Mouse (Mus musculus): Measurements from ENCODE around the gene Ear6. TPM values are rescaled to one million over a fixed set of nuclear protein-coding genes. Genes with fewer than 3 reads are reported as not detected.

Gene Ear6
- polyA plus RNA-seq, 1 experiment from 2014 or later: not detected

DNA sequence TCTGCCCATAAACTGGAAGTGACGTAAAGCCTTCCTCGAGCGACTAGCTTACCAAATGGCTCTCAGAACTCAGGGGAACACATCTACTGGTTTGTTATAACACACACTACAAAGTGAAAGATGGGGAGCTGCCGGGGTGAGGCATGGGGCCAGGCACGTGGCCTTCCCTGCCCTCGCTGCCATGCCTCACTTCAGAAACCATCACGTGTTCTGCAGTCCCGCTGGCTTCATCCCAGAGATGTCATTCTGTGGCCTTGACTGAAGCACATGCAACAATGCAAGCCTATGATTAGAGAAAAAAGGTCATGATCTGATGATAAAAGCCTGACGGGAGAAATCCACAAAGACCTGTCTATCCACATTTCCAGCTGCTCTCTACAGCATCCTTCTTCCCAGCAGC lies 18.2 kb downstream of the Ear6 start:
- H3K4me1 ChIP-seq (replicated peaks): no peaks in the 10 kb centered on the region
- no peak overlapping the region for H3K9ac ChIP-seq (replicated peaks)
- WGBS: 76% methylated on average over 9 of the region's 9 CpGs
- no peak overlapping the region for H3K4me2 ChIP-seq (replicated peaks)
- ATAC-seq: no peak
- H3K4me3 ChIP-seq (replicated peaks): no peak overlapping the region
- no peak overlapping the region for H3K27ac ChIP-seq
- no peaks in the 10 kb centered on the region for H3K9me3 ChIP-seq
- H3K36me3 ChIP-seq: no peaks in the 10 kb centered on the region
- no peaks in the 10 kb centered on the region for H3K27me3 ChIP-seq

DNA sequence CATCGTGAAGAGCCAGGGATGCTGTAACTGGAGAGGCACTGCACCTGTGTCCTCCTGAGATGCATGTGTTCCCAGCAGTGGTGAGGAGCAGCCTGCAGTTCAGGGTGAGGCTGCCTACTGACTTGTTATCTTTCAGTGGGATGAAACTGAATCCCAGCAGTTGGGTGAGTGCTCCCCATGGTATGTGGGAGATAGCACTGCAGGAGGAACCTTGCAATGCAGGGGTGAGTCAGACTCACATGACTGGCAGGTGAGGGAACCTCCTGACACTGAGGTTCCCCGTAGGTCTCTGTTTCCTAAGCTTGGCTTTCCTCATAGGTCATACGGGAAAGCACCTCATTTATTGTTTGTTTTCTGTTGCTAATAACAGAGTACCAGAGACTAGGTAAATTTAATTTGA lies 24.0 kb downstream of the Ear6 start:
- no peak overlapping the region for H3K4me2 ChIP-seq (replicated peaks)
- no peak overlapping the region for H3K27ac ChIP-seq
- WGBS: 89% methylated on average over 3 of the region's 3 CpGs
- H3K36me3 ChIP-seq: no peaks in the 10 kb centered on the region
- no peak for ATAC-seq
- H3K9ac ChIP-seq (replicated peaks): no peak overlapping the region
- no peak overlapping the region for H3K4me3 ChIP-seq (replicated peaks)
- H3K9me3 ChIP-seq: no peaks in the 10 kb centered on the region
- H3K4me1 ChIP-seq (replicated peaks): no peaks in the 10 kb centered on the region
- no peaks in the 10 kb centered on the region for H3K27me3 ChIP-seq

DNA sequence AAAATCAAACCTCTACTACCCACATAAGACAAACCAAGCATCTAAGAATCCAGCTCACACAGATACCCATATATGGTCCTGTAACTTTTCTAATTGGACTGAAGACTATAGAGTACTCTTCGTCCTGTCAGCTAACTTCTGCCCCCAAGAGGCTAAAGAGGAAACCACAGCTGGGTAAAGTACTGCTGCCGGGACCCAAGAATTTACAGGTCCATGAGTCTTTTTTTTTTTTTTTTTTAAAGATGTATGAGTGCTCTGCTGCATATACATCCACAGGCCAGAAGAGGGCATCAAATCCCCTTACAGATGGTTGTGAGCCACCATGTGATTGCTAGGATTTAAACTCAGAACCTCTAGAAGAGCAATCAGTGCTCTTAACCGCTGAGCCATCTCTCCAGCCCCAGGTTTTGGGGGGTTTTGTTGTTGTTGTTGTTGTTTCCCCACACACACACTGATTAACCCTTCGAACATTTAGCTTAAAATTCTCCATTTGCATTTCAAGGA lies 30.1 kb downstream of the Ear6 start:
- H3K27ac ChIP-seq: peak overlapping the region; percentile 89
- WGBS: 1% methylated on average over 4 of the region's 4 CpGs
- peaks cover 20% of the 10 kb centered on the region for H3K36me3 ChIP-seq
- H3K4me3 ChIP-seq (replicated peaks): peak overlapping the region; percentile 81
- peak overlapping the region; percentile 88 for H3K4me2 ChIP-seq (replicated peaks)
- no peaks in the 10 kb centered on the region for H3K27me3 ChIP-seq
- peak; percentile 35 for ATAC-seq
- H3K9me3 ChIP-seq: no peaks in the 10 kb centered on the region
- H3K9ac ChIP-seq (replicated peaks): peak overlapping the region; percentile 60
- H3K4me1 ChIP-seq (replicated peaks): peaks cover 20% of the 10 kb centered on the region

DNA sequence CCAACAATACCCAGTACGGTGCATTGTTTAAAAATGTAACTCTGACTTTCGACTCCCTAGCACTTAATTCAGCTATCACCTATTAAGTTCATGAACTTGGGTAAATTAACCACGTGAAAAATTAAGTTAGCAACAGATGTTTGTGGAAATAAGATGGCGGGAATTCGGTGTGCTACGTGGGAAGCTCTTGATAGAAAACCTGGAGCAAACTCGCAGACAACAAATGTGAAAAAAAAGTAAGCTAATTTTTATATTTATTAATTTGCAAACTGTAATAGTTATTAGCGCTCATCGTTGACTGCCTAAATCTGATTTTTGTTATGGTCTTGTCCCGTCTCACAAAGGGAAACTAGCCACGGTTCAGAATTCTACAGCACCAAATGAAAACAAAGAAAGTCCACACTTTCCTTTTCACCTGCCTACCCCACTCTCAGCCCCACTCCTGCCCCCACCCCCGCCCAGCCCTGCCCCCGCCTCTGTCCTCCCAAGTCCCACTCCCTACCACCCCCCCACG lies 30.6 kb downstream of the Ear6 start:
- peak overlapping the region; percentile 60 for H3K9ac ChIP-seq (replicated peaks)
- H3K27ac ChIP-seq: peak overlapping the region; percentile 89
- WGBS: 1% methylated on average over 14 of the region's 14 CpGs
- no peaks in the 10 kb centered on the region for H3K27me3 ChIP-seq
- H3K4me1 ChIP-seq (replicated peaks): peaks cover 20% of the 10 kb centered on the region
- no peaks in the 10 kb centered on the region for H3K9me3 ChIP-seq
- ATAC-seq: peak; percentile 0
- peak overlapping the region; percentile 81 for H3K4me3 ChIP-seq (replicated peaks)
- peaks cover 25% of the 10 kb centered on the region for H3K36me3 ChIP-seq
- H3K4me2 ChIP-seq (replicated peaks): peak overlapping the region; percentile 88

DNA sequence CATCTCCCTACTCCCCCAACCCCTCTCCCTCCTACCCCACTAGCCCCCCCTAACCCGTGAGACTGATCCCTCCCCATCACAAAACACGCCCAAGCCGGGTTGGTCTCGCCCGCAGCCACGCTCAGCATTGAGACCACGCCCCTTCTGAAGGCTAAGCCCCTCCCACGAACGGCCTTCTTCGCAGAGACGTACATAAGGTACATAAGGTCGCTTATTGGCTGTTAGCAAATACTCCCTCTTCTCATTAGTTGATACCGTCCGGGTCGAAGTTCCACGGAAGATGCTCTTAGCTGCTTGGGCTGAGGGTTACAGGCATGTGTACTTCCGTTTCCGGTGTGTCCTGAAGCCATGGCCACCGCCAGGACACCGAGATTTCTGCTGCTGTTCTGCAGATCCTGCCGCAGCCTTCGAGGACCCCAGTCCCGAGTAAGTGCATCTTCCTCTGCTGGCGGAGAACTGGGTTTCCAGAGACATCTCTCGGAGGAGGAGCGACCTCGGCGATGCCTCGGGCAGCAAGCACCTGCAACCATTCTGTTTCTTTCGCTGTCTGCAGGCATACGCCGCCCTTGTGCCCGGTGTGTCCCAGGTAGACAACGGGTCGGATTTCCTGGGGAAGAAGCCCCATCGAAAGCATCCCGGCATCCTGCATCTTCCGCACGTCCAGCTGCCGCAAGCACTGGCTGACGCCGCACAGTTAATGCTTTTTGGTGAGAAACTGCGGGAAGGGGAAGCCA lies 31.3 kb downstream of the Ear6 start, which contains the start of gene Mettl17:
Gene Mettl17 (plus strand): TSS at position 245 of the 734 bp plus-strand sequence.
- Histone ChIP-seq H3K4me3 (replicated peaks) (peak within 1 kb of the TSS; percentile 81), H3K36me3 (peaks cover 32% of the 10 kb centered on the region), H3K9me3 (no peaks in the 10 kb centered on the region), H3K4me2 (replicated peaks) (peak within 1 kb of the TSS; percentile 88), H3K4me1 (replicated peaks) (peaks cover 20% of the 10 kb centered on the region), H3K27ac (peak within 1 kb of the TSS; percentile 89), H3K27me3 (no peaks in the 10 kb centered on the region), H3K9ac (replicated peaks) (peak within 1 kb of the TSS; percentile 88)
- ATAC-seq: peak; percentile 99
- WGBS: under 1% methylated on average over 43 of the region's 43 CpGs

DNA sequence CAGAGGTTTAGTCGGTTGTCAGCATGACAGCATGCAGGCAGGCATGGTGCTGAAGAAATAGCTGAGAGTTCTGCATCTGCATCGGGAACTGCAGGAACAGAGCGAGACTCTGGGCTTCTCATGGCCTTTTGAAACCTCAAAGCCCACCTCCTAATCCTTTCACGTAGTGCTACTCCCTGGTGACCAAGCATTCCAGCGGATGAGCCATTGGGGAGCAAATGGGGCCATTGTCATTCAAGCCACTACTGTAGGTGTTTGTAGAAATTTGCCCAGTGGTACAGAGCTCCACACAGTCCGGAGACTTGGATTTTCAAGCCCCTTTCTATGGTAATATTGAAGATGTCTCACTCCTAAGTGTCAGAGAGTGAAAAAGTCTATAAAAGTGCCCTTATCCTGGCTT lies 32.6 kb downstream of the Ear6 start:
- Histone ChIP-seq H3K27ac (no peak overlapping the region), H3K4me1 (replicated peaks) (peaks cover 20% of the 10 kb centered on the region), H3K36me3 (peaks cover 44% of the 10 kb centered on the region), H3K9ac (replicated peaks) (peak overlapping the region; percentile 88), H3K27me3 (no peaks in the 10 kb centered on the region), H3K4me3 (replicated peaks) (peak overlapping the region; percentile 81), H3K4me2 (replicated peaks) (peak overlapping the region; percentile 88), H3K9me3 (no peaks in the 10 kb centered on the region)
- ATAC-seq: no peak
- 38% methylated on average over 6 of the region's 6 CpGs for WGBS

DNA sequence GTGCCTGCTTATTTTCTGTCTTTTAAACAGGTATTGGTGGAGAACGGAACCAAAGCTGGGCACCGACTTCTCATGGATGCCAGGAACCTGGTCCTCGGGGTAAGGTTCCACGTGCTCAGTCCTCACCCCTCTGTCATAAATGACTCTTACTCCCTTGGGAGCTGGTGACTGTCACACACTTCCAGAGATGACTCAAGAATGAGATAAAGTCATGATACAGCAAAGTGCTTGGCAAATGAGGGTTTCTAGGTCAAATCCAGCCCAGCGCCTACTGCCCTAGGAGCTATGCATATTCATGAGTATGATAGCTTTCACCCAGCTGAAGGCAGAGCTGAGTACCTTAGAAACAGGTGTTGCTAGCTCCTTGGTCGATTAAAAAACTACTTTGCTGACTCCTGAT lies 36.3 kb downstream of the Ear6 start:
- H3K4me2 ChIP-seq (replicated peaks): no peak overlapping the region
- no peak overlapping the region for H3K9ac ChIP-seq (replicated peaks)
- peaks cover 17% of the 10 kb centered on the region for H3K4me1 ChIP-seq (replicated peaks)
- no peak for ATAC-seq
- H3K27ac ChIP-seq: no peak overlapping the region
- H3K4me3 ChIP-seq (replicated peaks): no peak overlapping the region
- no peaks in the 10 kb centered on the region for H3K27me3 ChIP-seq
- H3K36me3 ChIP-seq: peaks cover 74% of the 10 kb centered on the region
- no peaks in the 10 kb centered on the region for H3K9me3 ChIP-seq
- 91% methylated on average over 6 of the region's 6 CpGs for WGBS

DNA sequence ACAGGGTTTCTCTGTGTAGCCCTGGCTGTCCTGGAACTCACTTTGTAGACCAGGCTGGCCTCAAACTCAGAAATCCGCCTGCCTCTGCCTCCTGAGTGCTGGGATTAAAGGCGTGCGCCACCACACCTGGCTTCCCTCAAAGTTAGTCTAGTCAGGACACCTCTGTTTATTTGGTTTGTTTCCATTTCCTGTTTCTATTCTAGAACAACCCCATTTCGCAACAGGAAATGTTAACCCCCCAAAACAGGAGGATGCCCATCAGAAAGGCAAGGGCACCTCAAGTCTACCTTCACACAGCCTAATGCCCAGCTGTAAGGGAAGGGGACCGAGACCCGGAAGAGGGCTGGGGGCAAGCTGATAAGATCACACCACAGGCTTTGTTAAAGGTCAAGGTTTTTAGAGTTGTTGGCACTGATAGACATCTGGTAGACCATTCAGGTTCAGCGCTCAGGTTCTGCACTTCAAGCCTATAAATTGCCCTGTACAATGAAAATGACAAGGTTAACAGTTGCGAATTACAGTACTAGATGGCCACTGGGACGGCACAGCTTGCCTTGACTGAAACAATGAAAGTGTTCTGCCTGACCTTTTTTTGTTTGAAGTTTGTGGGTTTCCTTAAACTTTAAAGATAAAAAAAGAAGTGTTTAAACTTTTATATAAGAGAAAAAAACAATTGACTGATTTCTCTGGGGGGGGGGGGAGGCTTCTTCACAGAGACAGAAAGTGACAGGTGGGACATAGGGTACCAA lies 38.9 kb downstream of the Ear6 start, which contains the start of gene Slc39a2:
Gene Slc39a2 (plus strand): TSS at position 699 of the 749 bp plus-strand sequence.
- no peak within 1 kb of the TSS for H3K4me2 ChIP-seq (replicated peaks)
- peaks cover 79% of the 10 kb centered on the region for H3K36me3 ChIP-seq
- ATAC-seq: no peak
- no peaks in the 10 kb centered on the region for H3K4me1 ChIP-seq (replicated peaks)
- H3K9me3 ChIP-seq: no peaks in the 10 kb centered on the region
- H3K27ac ChIP-seq: no peak within 1 kb of the TSS
- WGBS: 96% methylated on average over 9 of the region's 9 CpGs
- H3K9ac ChIP-seq (replicated peaks): no peak within 1 kb of the TSS
- H3K27me3 ChIP-seq: no peaks in the 10 kb centered on the region
- H3K4me3 ChIP-seq (replicated peaks): no peak within 1 kb of the TSS

DNA sequence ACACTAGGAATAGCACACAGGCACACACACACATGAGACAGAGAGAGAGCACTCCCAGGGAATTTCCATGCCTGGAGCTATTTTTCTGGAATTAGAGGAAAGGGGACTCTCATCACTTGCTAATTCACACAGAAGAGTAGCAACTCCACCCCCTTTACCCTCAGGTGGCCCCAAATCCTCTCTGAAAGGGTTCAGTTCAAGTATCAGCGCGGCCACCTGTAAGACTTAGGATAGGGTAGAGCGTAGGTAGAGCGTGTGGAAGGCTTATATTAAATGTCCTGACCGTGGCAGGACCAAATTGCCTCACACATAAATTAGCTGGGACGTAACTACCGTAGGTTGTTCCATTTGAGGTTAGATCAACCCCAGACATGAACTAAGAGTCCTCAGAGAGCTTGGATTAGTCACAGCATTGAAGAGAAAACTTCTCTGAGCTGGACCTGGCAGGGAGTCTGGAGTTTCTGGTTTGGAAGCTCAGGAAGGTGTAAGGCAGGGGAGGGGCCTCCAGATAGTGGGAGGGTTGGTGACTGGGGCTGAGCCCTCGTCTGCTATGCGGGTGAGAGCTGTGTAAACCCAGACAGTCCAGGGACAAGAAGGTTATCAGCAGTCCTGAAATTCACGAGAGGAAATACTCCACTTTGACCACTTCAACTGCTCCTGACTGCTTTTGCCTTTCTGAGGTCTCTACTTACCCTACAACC lies 39.7 kb downstream of the Ear6 start:
- Histone ChIP-seq H3K4me1 (replicated peaks) (no peaks in the 10 kb centered on the region), H3K9ac (replicated peaks) (no peak overlapping the region), H3K27ac (no peak overlapping the region), H3K36me3 (peaks cover 70% of the 10 kb centered on the region), H3K27me3 (no peaks in the 10 kb centered on the region), H3K4me3 (replicated peaks) (no peak overlapping the region), H3K9me3 (no peaks in the 10 kb centered on the region), H3K4me2 (replicated peaks) (no peak overlapping the region)
- ATAC-seq: 0 out of 2 replicates have a peak, but pooled peaks have one; percentile 32
- 33% methylated on average over 10 of the region's 10 CpGs for WGBS

DNA sequence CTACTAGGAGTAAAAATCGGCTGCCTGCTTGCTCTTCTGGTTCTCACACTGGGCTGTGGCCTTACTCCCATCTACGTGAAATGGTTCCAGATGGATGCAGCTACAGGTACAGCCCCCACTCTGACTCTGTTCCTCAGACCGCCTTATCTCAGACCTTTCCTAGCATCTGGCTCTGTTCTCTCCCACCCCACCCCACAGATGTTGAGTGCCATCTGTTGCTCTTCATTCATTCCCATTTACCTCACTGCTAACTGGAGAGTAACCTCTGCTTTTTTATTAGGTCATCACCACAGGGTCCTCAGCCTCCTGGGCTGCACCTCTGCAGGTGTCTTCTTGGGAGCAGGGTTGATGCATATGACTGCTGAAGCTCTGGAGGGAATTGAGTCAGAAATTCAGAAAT lies 40.3 kb downstream of the Ear6 start:
- ATAC-seq: no peak
- no peak overlapping the region for H3K27ac ChIP-seq

DNA sequence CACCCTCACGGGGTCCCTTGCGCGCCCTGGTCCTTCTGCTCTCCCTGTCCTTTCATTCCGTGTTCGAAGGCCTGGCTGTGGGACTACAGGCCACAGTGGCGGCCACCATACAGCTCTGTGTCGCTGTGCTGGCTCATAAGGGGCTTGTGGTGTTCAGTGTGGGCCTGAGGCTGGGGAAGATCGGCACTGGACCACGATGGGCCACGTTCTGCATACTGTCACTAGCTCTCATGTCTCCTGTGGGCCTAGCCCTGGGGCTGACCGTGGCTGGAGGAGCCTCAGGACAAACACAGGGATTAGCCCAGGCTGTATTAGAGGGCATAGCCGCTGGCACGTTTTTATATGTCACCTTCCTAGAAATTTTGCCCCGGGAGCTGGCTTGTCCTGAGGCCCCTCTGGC lies 41.6 kb downstream of the Ear6 start:
- Histone ChIP-seq H3K9ac (replicated peaks) (0 out of 2 replicates have a peak overlapping the region, but pooled peaks have one; percentile 16), H3K9me3 (no peaks in the 10 kb centered on the region), H3K4me2 (replicated peaks) (no peak overlapping the region), H3K36me3 (peaks cover 52% of the 10 kb centered on the region), H3K4me3 (replicated peaks) (no peak overlapping the region), H3K27ac (no peak overlapping the region), H3K4me1 (replicated peaks) (no peaks in the 10 kb centered on the region), H3K27me3 (no peaks in the 10 kb centered on the region)
- no peak for ATAC-seq
- 78% methylated on average over 14 of the region's 14 CpGs for WGBS

More for the DNA sequence above, 40.3 kb downstream of the Ear6 start:
- H3K9me3 ChIP-seq: no peaks in the 10 kb centered on the region
- H3K4me3 ChIP-seq (replicated peaks): no peak overlapping the region
- 61% methylated on average over 3 of the region's 3 CpGs for WGBS
- peaks cover 65% of the 10 kb centered on the region for H3K36me3 ChIP-seq
- H3K4me1 ChIP-seq (replicated peaks): no peaks in the 10 kb centered on the region
- no peak overlapping the region for H3K4me2 ChIP-seq (replicated peaks)
- no peaks in the 10 kb centered on the region for H3K27me3 ChIP-seq
- no peak overlapping the region for H3K9ac ChIP-seq (replicated peaks)

All from midbrain, embryonic 13.5 days (tissue).